Mouse (Mus musculus): ENCODE measurements at regions not wholly inside any gene's neighbourhood (a gene's known extent, or its start where the extent isn't known, plus 50 kb on each side); places are given as distances from the start of the nearest gene placed in this dataset.

DNA sequence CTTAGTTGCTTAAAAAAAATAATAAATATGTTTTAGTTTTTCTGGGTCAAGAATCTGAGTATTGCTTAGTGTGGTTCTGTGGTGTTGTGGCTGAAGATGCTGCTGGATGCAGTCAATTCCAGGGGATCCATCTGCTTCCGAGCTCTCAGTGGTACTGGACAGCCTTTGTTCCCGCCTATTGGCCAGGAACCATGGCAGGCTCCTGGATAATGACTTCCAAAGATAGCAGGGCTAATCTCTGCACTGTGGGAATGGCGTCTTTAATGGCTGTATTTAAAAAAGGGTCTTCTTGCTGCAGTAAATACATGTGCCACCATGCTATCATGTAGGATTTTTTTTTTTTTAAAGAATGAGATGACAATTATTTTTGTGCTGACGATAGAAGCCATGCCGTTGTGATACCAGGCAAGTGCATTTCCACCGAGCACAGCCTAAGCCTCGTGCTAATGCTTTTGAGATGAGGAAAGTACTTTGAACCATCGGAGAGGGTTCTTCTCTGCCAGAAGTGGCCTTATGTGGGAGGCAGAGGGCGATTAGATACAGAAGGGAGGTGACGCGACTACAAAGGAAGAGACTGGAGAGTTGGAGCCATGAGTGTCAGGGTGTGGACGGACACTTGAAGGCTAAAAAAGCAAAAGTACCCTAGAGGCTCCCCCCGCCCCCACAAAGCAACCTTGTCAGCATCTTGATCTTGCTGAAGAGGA is 50.7 kb upstream of the Rgs8 start:
- DNase-seq (ENCODE audit: low read depth), result no peak

DNA sequence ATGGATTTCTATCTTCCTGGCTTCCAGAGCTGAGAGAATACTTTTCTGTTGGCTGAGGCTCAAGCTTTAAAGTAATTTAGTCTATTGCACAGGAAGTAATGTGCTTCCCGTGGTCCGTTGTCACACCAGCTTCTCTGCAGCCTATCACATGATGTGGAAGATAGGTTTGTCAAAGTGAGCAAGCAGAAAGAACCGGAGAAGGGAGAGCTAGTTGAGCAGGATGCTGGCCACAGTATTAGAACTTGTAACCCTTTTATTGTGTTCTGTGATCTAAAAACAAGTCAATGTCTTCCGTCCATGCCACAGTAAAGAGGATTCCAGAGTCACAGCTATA is 50.2 kb upstream of the Rgs8 start:
- peak; percentile 28 for DNase-seq (ENCODE audit: low read depth)
